Mouse (Mus musculus): ENCODE results near the gene Dmxl2. TPM values are rescaled to one million over a fixed set of nuclear protein-coding genes. Genes with fewer than 3 reads are reported as not detected.

Dmxl2 gene
- polyA plus RNA-seq, 1 experiment = 0.63 TPM

GRCm38 (mm10) chr9:54538244-54538643 lies 36.8 kb upstream of the Dmxl2 start:
- Histone ChIP-seq H3K27me3 (ENCODE audit: control insufficient read depth, insufficient read depth, low read length) (no peaks in the 10 kb centered on the region), H3K36me3 (ENCODE audit: control insufficient read depth, insufficient read depth, low read length) (no peaks in the 10 kb centered on the region), H3K4me3 (ENCODE audit: low read depth, low read length) (no peak overlapping the region), H3K4me1 (ENCODE audit: control insufficient read depth, insufficient read depth, insufficient read length, low read length) (no peaks in the 10 kb centered on the region), H3K27ac (ENCODE audit: insufficient read depth, low read depth, low read length) (no peak overlapping the region)
- TF ChIP-seq CTCF (IDR thresholded peaks at IDR 0.05; ENCODE audit: extremely low read depth, insufficient read length, insufficient replicate concordance, low read depth, low read length) (no peak), POLR2A (IDR thresholded peaks at IDR 0.05; ENCODE audit: low read depth, low read length) (no peak)
- 86% methylated on average over 3 of the region's 3 CpGs for WGBS

GRCm38 (mm10) chr9:54537480-54537879 lies 36.1 kb upstream of the Dmxl2 start:
- H3K4me3 ChIP-seq (ENCODE audit: low read depth, low read length) = no peak overlapping the region

GRCm38 (mm10) chr9:54537030-54537429 lies 35.6 kb upstream of the Dmxl2 start:
- Histone ChIP-seq H3K27me3 (ENCODE audit: control insufficient read depth, insufficient read depth, low read length) (no peaks in the 10 kb centered on the region), H3K27ac (ENCODE audit: insufficient read depth, low read depth, low read length) (no peak overlapping the region), H3K36me3 (ENCODE audit: control insufficient read depth, insufficient read depth, low read length) (no peaks in the 10 kb centered on the region), H3K4me1 (ENCODE audit: control insufficient read depth, insufficient read depth, insufficient read length, low read length) (no peaks in the 10 kb centered on the region), H3K4me3 (ENCODE audit: low read depth, low read length) (no peak overlapping the region)
- TF ChIP-seq CTCF (IDR thresholded peaks at IDR 0.05; ENCODE audit: extremely low read depth, insufficient read length, insufficient replicate concordance, low read depth, low read length) = no peak
- TF ChIP-seq POLR2A (IDR thresholded peaks at IDR 0.05; ENCODE audit: low read depth, low read length) = no peak
- 65% methylated on average over 4 of the region's 4 CpGs for WGBS

More at GRCm38 (mm10) chr9:54537480-54537879, 36.1 kb upstream of the Dmxl2 start:
- Histone ChIP-seq H3K4me1 (ENCODE audit: control insufficient read depth, insufficient read depth, insufficient read length, low read length) (no peaks in the 10 kb centered on the region), H3K27me3 (ENCODE audit: control insufficient read depth, insufficient read depth, low read length) (no peaks in the 10 kb centered on the region), H3K27ac (ENCODE audit: insufficient read depth, low read depth, low read length) (no peak overlapping the region), H3K36me3 (ENCODE audit: control insufficient read depth, insufficient read depth, low read length) (no peaks in the 10 kb centered on the region)
- WGBS = 66% methylated on average over 3 of the region's 3 CpGs
- TF ChIP-seq CTCF (IDR thresholded peaks at IDR 0.05; ENCODE audit: extremely low read depth, insufficient read length, insufficient replicate concordance, low read depth, low read length) (no peak), POLR2A (IDR thresholded peaks at IDR 0.05; ENCODE audit: low read depth, low read length) (no peak)

GRCm38 (mm10) chr9:54536236-54536635 lies 34.8 kb upstream of the Dmxl2 start:
- H3K36me3 ChIP-seq (ENCODE audit: control insufficient read depth, insufficient read depth, low read length) = no peaks in the 10 kb centered on the region
- TF ChIP-seq POLR2A (IDR thresholded peaks at IDR 0.05; ENCODE audit: low read depth, low read length) = no peak
- TF ChIP-seq CTCF (IDR thresholded peaks at IDR 0.05; ENCODE audit: extremely low read depth, insufficient read length, insufficient replicate concordance, low read depth, low read length) = no peak
- H3K4me1 ChIP-seq (ENCODE audit: control insufficient read depth, insufficient read depth, insufficient read length, low read length) = no peaks in the 10 kb centered on the region
- no peak overlapping the region for H3K27ac ChIP-seq (ENCODE audit: insufficient read depth, low read depth, low read length)
- no peak overlapping the region for H3K4me3 ChIP-seq (ENCODE audit: low read depth, low read length)
- no peaks in the 10 kb centered on the region for H3K27me3 ChIP-seq (ENCODE audit: control insufficient read depth, insufficient read depth, low read length)
- 58% methylated on average over 7 of the region's 7 CpGs for WGBS

- H3K27ac ChIP-seq (ENCODE audit: insufficient read depth, low read depth, low read length) = no peak overlapping the region
- no peaks in the 10 kb centered on the region for H3K27me3 ChIP-seq (ENCODE audit: control insufficient read depth, insufficient read depth, low read length)
- H3K36me3 ChIP-seq (ENCODE audit: control insufficient read depth, insufficient read depth, low read length) = no peaks in the 10 kb centered on the region
- H3K4me1 ChIP-seq (ENCODE audit: control insufficient read depth, insufficient read depth, insufficient read length, low read length) = no peaks in the 10 kb centered on the region
- WGBS = 56% methylated on average over 5 of the region's 5 CpGs
- H3K4me3 ChIP-seq (ENCODE audit: low read depth, low read length) = no peak overlapping the region
- TF ChIP-seq CTCF (IDR thresholded peaks at IDR 0.05; ENCODE audit: extremely low read depth, insufficient read length, insufficient replicate concordance, low read depth, low read length) (no peak), POLR2A (IDR thresholded peaks at IDR 0.05; ENCODE audit: low read depth, low read length) (no peak)
These were observed 32.5 kb upstream of the Dmxl2 start for GRCm38 (mm10) chr9:54533975-54534374.

- H3K36me3 ChIP-seq (ENCODE audit: control insufficient read depth, insufficient read depth, low read length) = no peaks in the 10 kb centered on the region
- H3K4me1 ChIP-seq (ENCODE audit: control insufficient read depth, insufficient read depth, insufficient read length, low read length) = no peaks in the 10 kb centered on the region
- no peak for TF ChIP-seq CTCF (IDR thresholded peaks at IDR 0.05; ENCODE audit: extremely low read depth, insufficient read length, insufficient replicate concordance, low read depth, low read length)
- TF ChIP-seq POLR2A (IDR thresholded peaks at IDR 0.05; ENCODE audit: low read depth, low read length) = no peak
- 84% methylated on average over 2 of the region's 2 CpGs for WGBS
- no peaks in the 10 kb centered on the region for H3K27me3 ChIP-seq (ENCODE audit: control insufficient read depth, insufficient read depth, low read length)
- no peak overlapping the region for H3K27ac ChIP-seq (ENCODE audit: insufficient read depth, low read depth, low read length)
- no peak overlapping the region for H3K4me3 ChIP-seq (ENCODE audit: low read depth, low read length)
These were observed 31.5 kb upstream of the Dmxl2 start for GRCm38 (mm10) chr9:54532926-54533325.

DNA sequence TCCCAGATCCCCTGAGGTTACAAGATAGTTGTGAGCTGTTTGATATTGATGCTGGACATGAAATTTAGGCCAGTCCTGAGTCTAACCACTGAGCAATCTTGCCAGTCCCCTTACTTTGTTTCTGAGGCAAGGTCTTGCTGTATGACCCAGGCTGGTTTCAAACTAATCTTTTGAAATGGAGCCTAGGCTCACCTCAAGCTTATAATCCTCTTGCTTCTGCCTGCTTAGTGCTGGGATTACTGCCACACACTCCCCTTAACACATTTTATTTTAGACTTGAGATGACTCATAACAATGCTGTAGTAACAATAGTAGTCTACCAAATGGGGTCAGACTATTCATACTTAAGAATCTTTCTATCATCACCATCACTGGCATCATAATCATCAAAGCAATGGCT lies 30.0 kb upstream of the Dmxl2 start:
- no peaks in the 10 kb centered on the region for H3K4me1 ChIP-seq (ENCODE audit: control insufficient read depth, insufficient read depth, insufficient read length, low read length)
- H3K4me3 ChIP-seq (ENCODE audit: low read depth, low read length) = no peak overlapping the region
- no peaks in the 10 kb centered on the region for H3K27me3 ChIP-seq (ENCODE audit: control insufficient read depth, insufficient read depth, low read length)
- no peak overlapping the region for H3K27ac ChIP-seq (ENCODE audit: insufficient read depth, low read depth, low read length)
- TF ChIP-seq CTCF (IDR thresholded peaks at IDR 0.05; ENCODE audit: extremely low read depth, insufficient read length, insufficient replicate concordance, low read depth, low read length) = no peak
- TF ChIP-seq POLR2A (IDR thresholded peaks at IDR 0.05; ENCODE audit: low read depth, low read length) = no peak
- no peaks in the 10 kb centered on the region for H3K36me3 ChIP-seq (ENCODE audit: control insufficient read depth, insufficient read depth, low read length)

DNA sequence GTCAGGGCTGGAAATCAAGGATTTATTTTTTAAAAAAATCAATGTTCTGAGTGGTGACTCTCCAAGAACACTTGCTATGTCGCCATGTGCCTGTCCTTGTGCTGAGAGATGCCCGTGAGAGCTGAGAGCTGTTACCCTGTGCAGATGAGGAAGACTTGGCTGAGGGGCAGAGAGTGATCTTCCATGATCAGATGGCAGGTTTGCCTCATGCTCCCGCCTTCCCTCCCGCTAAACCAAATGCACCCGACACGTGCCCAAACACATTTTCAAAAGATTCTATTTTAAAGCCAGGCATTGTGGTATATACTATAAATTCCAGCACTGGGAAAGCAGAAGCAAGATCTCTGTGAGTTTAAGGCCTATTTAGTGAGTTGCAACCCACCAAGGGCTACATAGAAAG lies 29.4 kb upstream of the Dmxl2 start:
- TF ChIP-seq CTCF (IDR thresholded peaks at IDR 0.05; ENCODE audit: extremely low read depth, insufficient read length, insufficient replicate concordance, low read depth, low read length) (no peak), POLR2A (IDR thresholded peaks at IDR 0.05; ENCODE audit: low read depth, low read length) (no peak)
- 85% methylated on average over 6 of the region's 6 CpGs for WGBS

More for the DNA sequence above, 29.4 kb upstream of the Dmxl2 start:
- Histone ChIP-seq H3K4me3 (ENCODE audit: low read depth, low read length) (no peak overlapping the region), H3K27ac (ENCODE audit: insufficient read depth, low read depth, low read length) (no peak overlapping the region), H3K4me1 (ENCODE audit: control insufficient read depth, insufficient read depth, insufficient read length, low read length) (no peaks in the 10 kb centered on the region), H3K36me3 (ENCODE audit: control insufficient read depth, insufficient read depth, low read length) (no peaks in the 10 kb centered on the region), H3K27me3 (ENCODE audit: control insufficient read depth, insufficient read depth, low read length) (no peaks in the 10 kb centered on the region)
